Mouse (Mus musculus) Patski (cell line): ENCODE data around the gene Cdh11. TPM values are rescaled to one million over a fixed set of nuclear protein-coding genes. Genes with fewer than 3 reads are reported as not detected.
"Not testable (repeated sequence)": the region's sequence is repeated elsewhere in the genome, so short reads cannot be mapped to it uniquely, and the experiment has no call there.

ENCODE experiments used
- ATAC-seq: fragments of 100-300 bp; one replicate; pipeline ENCODE4 v1.8.0; 2021
- CTCF ChIA-PET: fragments of 350-600 bp; sonication (Branson Sonifier 250); formaldehyde crosslinking; loops from one replicate; lab custom pipeline; 2022; ENCODE audit warnings: inconsistent platforms; lab: Charles Lee
- POLR2A ChIA-PET: fragments of 350-600 bp; sonication (Branson Sonifier 250); formaldehyde crosslinking; loops from one replicate; lab custom pipeline; 2022; ENCODE audit warnings: antibody characterized with exemption, inconsistent platforms; lab: Charles Lee
- DNase-seq: peaks from one replicate; pipeline ENCODE4 v3.0.0-alpha.2; 2011; ENCODE audit warnings: low read depth, low spot score
- H3K27me3 ChIP-seq: fragments of 371-371 bp; one replicate; pipeline ENCODE4 v1.5.1; 2021
- CTCF ChIP-seq: fragments of 100-300 bp; IDR thresholded peaks from one replicate; pipeline ENCODE4 v1.5.1; 2021
- in situ Hi-C: fragments of 300-500 bp; cut with MboI; formaldehyde crosslinking; loops from 3 replicates; pipeline ENCODE4 v1.11.1; 2018; ENCODE audit warnings: low pct_unique_long_range_greater_than_20kb, mixed read lengths
- polyA plus RNA-seq: library from polyadenylated mRNA; unstranded; gene quantifications from one replicate; pipeline ENCODE4 v1.2.3, GENCODE M21; 2021

The Cdh11 gene
- polyA plus RNA-seq, 1 experiment from 2014 or later, result 36.4 TPM

DNA sequence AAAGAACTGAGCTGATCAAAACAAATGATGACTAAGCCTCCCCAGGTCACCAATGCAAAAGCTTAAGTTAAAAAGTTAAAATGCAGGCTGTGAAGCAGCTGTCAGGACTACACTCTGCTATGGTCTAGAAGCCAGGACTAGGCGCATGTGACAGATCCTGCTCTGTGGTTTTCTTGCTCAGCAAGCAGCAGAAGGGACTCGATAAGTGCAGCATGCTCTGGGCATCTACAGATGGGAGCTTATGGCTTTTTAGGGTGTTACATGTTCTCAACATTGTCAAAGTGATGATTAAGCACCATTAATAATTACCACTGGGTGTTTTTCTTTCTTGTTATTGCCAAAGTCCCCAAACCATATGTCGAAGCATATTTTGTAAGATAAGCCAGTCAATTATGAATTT lies 59.9 kb downstream of the Cdh11 start:
- no peak for TF ChIP-seq CTCF
- ChIA-PET POLR2A (no interaction called here), CTCF (interaction anchor here (1.3 kb wide), 1 partner anchor 15 kb away, joined by 4 read pairs; no protein-coding TSS in a partner anchor)
- DNase-seq, result no peak
- no peak for ATAC-seq
- in situ Hi-C loops, result no loop called here
- H3K27me3 ChIP-seq, result no peaks in the 10 kb centered on the region

DNA sequence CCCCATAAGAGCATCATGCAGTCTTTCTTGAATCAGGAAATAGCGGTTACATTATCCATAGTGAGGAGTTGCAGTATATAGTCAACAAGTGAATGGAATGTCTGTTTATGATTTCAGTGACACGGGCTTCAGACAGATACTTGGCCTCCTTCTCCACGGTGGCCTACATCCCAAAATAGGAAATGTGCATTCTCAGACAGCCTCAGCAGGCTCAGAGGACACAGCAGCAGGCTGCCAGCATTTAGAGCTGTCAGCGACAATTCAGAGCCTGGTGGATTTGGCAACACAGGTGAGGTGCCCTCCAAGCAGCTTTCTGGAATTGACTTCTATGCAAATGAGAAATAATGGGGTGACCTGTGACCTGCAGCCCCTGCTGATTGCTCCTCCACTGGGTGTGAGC lies 69.5 kb downstream of the Cdh11 start:
- ATAC-seq, result no peak
- in situ Hi-C loops, result no loop called here
- TF ChIP-seq CTCF, result no peak
- DNase-seq, result no peak
- CTCF ChIA-PET, result interaction anchor here (1.2 kb wide), 1 partner anchor 15 kb away, joined by 3 read pairs; no protein-coding TSS in a partner anchor
- H3K27me3 ChIP-seq, result no peaks in the 10 kb centered on the region
- POLR2A ChIA-PET, result no interaction called here

DNA sequence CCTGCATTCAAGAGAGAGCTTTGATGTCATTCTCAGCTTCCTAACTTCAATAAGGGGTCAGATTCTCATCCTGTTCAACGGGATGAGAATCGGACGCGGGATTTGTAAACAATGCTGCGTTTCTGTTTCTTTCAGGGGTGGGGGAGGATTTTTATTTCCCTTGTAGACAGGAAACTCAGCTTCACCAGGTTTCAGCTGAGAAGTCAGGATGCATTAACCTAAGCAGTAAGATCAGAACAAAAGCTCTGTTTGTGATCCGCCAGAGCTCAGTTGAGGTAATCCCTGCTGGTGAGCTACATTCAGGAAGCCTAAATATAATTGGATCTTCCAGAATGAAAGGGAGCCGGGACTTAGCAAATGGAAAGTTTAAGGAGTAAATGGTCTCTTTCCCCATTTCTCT lies 78.1 kb downstream of the Cdh11 start:
- POLR2A ChIA-PET, result no interaction called here
- no peak for TF ChIP-seq CTCF
- no peak for DNase-seq
- no peak for ATAC-seq
- H3K27me3 ChIP-seq, result no peaks in the 10 kb centered on the region
- in situ Hi-C loops, result no loop called here
- CTCF ChIA-PET, result interaction anchor here (1.1 to 2.1 kb wide), 2 partner anchors 9 to 13 kb away, joined by 3 to 6 read pairs; no protein-coding TSS in a partner anchor

DNA sequence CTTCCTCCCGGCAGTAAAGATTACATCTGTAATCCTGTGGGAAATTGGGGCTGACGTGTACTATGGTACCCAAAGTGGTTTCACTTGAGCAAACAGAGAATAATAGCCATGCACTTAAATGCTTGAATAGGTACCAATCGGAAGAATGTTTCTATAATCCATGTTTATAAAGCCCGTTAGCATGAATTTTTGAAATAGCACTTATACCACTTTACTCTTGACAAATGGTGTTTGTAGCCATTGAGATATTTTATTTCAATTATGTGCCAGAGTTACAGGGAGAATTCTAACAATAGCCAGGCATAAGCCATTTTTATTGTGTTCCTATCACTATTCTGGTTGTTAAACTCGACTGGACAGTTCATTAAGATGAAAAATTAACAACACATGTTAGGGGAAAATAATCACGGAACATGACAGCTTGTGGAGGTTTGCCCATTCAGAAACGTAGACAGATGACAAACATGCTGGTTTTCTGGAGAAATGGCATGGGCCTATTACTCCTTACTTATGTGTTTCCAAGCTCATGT lies 80.0 kb downstream of the Cdh11 start:
- in situ Hi-C loops, result no loop called here
- POLR2A ChIA-PET, result no interaction called here
- ATAC-seq, result no peak

GRCm38 (mm10) chr8:102700245-102700644 lies 85.2 kb downstream of the Cdh11 start:
- no peak for TF ChIP-seq CTCF
- ChIA-PET CTCF (no interaction called here), POLR2A (no interaction called here)
- DNase-seq (peak; percentile 2), ATAC-seq (peak; percentile 62)
- H3K27me3 ChIP-seq, result no peaks in the 10 kb centered on the region
- in situ Hi-C loops, result no loop called here

More for the DNA sequence above, 80.0 kb downstream of the Cdh11 start:
- DNase-seq, result no peak
- no peaks in the 10 kb centered on the region for H3K27me3 ChIP-seq
- CTCF ChIA-PET, result no interaction called here
- TF ChIP-seq CTCF, result no peak

GRCm38 (mm10) chr8:102698232-102698837 lies 87.1 kb downstream of the Cdh11 start:
- ChIA-PET CTCF (interaction anchor here (1.1 kb wide), 1 partner anchor 9 kb away, joined by 6 read pairs; no protein-coding TSS in a partner anchor), POLR2A (interaction anchor here (0.6 kb wide), 1 partner anchor 11 kb away, joined by 3 read pairs; no protein-coding TSS in a partner anchor)
- DNase-seq (no peak), ATAC-seq (no peak)
- H3K27me3 ChIP-seq, result no peaks in the 10 kb centered on the region
- TF ChIP-seq CTCF, result no peak
- in situ Hi-C loops, result no loop called here

DNA sequence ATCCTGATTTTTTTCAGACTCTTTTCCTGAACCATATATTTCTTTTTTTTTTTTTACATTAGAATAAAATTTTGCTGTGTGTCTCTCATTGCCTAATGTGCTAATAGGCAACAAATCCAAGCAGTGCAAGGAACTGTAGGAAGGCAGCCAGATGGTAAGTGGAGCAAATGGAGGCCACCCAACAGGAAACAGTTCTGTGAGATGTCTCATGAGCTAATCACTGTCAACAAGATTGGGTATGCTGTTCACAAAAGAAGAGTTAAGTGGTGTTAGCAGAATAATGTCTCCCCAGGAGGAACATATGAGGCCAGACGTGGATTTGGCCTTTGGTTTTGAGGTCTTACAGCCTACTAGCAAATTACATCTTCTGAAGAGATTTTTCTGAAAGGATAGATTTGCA lies 92.0 kb downstream of the Cdh11 start:
- DNase-seq, result no peak
- no peak for ATAC-seq
- no peaks in the 10 kb centered on the region for H3K27me3 ChIP-seq
- ChIA-PET CTCF (no interaction called here), POLR2A (no interaction called here)
- no peak for TF ChIP-seq CTCF
- in situ Hi-C loops, result no loop called here

DNA sequence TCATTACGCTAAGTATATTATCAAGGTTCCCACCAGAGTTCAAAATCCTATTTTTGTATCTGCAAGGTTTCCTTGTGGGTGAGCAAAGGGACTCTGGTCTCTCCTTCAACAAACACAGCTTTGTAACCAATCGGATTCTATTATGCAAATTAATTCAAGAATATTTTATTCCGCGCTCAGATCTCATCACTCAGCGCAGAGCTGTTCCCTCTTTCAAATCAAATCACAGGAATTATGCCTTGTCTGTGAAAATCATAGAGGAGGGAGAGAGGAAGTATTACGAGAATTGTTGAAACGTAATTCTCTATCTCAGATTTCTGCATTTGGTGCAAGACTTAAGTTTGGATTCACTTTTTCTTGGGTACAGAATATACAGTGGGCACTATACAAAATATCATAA lies 100.0 kb downstream of the Cdh11 start:
- POLR2A ChIA-PET, in situ Hi-C loops, H3K27me3 ChIP-seq, CTCF ChIA-PET, ATAC-seq, DNase-seq: not testable (repeated sequence)

DNA sequence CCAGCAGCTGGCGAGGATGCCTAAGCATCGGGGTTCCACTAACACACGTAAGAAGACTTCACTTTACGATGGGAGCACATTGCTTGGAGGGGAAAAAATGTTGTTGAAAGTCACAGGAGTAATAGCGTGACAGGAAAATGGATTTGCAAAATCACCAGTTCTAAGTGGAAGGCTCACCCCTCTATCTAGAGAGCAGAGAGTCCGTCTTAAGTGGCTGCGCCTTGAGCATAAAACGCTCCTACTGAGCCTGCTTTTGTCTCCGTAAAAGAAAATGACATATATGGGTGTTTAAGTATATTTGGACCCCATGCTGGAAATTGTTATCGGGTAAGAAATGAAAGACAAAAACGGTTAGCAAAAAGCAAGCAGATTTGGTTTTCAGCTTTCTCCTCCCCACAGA lies 100.4 kb downstream of the Cdh11 start:
- POLR2A ChIA-PET, result no interaction called here
- no peaks in the 10 kb centered on the region for H3K27me3 ChIP-seq
- in situ Hi-C loops, result no loop called here
- CTCF ChIA-PET, result no interaction called here
- ATAC-seq (no peak), DNase-seq (no peak)
- no peak for TF ChIP-seq CTCF

- ATAC-seq, result no peak
Observed at GRCm38 (mm10) chr8:102677148-102677547, 108.3 kb downstream of the Cdh11 start.

DNA sequence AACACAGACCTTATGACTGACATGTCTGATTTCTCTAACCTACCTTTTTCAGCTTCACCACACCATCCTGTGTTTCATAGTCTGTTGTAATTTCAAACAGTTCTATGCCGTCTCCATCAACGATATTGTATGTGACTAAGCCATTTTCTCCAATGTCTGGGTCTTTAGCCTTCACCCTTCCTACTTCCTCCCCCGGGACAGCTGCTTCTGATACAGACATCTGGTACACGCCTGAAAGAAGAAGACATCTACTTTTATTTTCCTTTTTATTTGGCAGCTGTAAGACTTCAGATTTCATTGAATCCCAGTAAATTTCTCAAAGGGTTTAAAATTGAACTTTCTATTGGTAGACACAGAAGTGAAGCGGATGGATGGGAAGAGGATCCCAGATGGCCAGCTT lies 120.9 kb downstream of the Cdh11 start:
- H3K27me3 ChIP-seq, POLR2A ChIA-PET, in situ Hi-C loops, ATAC-seq, CTCF ChIA-PET, DNase-seq: not testable (repeated sequence)

More at GRCm38 (mm10) chr8:102677148-102677547, 108.3 kb downstream of the Cdh11 start:
- no peak for DNase-seq
- CTCF ChIA-PET, result interaction anchor here (0.8 kb wide), 1 partner anchor 94 kb away, joined by 3 read pairs; no protein-coding TSS in a partner anchor
- no peaks in the 10 kb centered on the region for H3K27me3 ChIP-seq
- TF ChIP-seq CTCF, result no peak
- in situ Hi-C loops, result no loop called here
- POLR2A ChIA-PET, result no interaction called here
